Mouse (Mus musculus) heart, postnatal 10 days (tissue): Measurements from ENCODE around the gene Tcf19. TPM values are rescaled to one million over a fixed set of nuclear protein-coding genes. Genes with fewer than 3 reads are reported as not detected.
"Not testable (repeated sequence)": the region's sequence is repeated elsewhere in the genome, so short reads cannot be mapped to it uniquely, and the experiment has no call there.

ENCODE experiments used
- DNase-seq, 2 experiments: peaks; one replicate each; pipeline ENCODE4 v3.0.0; 2021
- intact Hi-C: fragments of 180-260 bp; cut with DNase I; formaldehyde crosslinking; loops from one replicate; pipeline ENCODE4 v1.15.1; 2025
- total RNA-seq, 2 experiments: library from RNA; stranded (reverse); gene quantifications; 2 replicates each; pipeline ENCODE4 v1.2.3; 2021

The Tcf19 gene
- total RNA-seq, 2 experiments from 2014 or later, result 17.5 to 17.9 TPM

DNA sequence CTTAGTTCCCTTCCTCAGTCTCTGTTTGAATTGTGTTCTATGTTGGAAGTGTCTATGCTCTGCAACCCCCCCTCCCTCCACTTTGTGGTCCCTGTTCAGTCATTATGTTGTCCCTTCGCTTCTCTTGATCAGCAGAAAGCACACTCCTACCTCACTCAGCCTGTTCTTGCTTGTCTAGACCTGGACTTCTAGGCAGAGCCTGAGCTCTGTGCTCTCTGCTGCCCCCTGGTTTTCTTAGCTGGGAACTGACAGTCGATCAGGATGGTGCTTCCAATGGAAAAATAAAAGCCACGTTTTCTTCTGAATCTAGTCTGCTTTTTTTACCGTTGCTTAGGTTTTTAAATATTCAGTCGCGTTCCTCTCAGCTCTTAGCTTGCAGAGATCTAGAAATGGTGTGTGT is 17.7 kb upstream of the Tcf19 start:
- intact Hi-C loops, result no loop called here
- DNase-seq, result peak; percentile 70 to 84

DNA sequence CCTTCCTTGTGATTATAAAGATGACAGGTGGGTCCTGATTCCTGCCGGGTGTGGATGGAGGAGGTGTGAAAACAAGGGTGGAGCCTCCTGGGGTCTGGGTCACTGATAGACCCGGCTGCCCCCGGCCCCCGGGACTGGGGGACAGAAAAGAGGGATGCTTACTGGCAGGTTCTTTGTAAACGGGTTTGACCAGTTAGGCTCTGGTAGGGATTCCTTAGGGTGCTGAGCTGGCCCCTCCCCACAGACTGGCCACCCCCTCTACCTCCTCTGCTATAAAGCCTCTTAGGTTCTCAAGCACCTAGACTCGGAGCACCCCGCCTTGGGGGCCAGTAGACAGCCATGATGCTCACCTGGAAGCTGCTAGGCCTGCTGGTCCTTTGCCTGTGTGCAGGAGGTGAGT is 16.3 kb upstream of the Tcf19 start, which contains the start of gene Psors1c2:
Psors1c2 (plus strand) TSS at position 301 of the 400 bp plus-strand sequence.
- intact Hi-C loops, result loop anchor here (1.0 kb wide), 1 partner anchor 49 kb away; no protein-coding TSS in a partner anchor

DNA sequence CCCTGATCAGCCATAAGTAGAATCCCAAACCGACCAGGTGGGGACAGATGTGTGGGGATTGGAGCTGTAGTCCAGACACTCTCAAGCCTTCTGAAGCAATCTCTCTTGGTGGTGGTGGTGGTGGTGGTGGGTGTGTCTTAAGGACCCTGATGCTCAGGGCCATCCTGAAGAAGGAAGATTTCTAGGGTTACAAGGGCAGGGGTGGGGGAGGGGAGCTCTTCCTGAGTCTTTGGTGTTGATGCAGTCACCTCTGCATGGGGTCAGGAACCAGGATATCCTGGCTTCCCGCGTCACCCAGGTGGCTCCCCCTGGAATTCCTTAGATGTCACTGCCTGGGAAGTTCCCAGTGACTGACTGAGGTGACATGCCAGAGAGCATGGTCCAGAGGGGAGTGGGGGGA is 15.7 kb upstream of the Tcf19 start:
- DNase-seq, result no peak
- intact Hi-C loops, result no loop called here

More for the DNA sequence above, 16.3 kb upstream of the Tcf19 start, which contains the start of gene Psors1c2:
- no peak for DNase-seq

DNA sequence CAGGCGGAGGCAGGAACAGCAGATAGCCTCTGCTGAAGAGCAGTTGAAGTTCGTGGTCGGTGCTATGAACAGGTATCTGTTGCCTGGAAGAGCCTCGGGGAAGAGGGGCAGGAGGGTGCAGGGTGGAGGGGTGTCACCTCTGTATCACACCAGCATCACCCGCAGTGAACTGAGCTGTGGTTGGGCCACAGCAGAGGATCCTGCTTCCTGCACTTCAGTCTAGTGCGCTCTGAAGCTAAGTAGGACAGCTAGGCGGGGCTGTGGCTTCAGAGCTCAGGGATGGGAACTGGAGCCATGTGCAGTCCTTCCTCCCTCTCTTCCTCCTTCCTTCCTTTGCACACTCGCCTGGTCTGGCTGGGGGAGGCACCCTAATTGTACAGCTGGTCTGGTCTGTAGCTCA is 10.0 kb upstream of the Tcf19 start:
- intact Hi-C loops, result no loop called here
- no peak for DNase-seq

DNA sequence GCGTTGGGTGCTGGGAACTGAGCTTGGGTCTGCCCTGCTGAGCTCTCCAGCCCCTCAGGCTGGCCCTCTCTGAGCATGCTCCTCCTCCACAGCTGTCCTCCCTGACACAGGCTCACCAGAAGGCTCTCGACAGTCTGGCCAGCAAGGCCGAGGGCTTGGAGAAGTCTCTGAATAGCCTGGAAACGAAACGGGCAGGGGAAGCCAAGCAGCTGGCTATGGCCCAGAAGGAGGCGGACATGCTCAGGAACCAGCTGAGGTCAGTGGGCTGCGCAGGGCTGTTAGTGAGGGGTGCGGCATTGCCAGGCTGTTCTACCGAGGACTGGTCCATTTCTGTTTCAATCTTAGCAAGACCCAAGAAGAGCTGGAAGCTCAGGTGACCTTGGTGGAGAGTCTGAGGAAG is 7.7 kb upstream of the Tcf19 start:
- DNase-seq, result peak in 1 of 2 experiments; percentile 34
- intact Hi-C loops, result no loop called here

DNA sequence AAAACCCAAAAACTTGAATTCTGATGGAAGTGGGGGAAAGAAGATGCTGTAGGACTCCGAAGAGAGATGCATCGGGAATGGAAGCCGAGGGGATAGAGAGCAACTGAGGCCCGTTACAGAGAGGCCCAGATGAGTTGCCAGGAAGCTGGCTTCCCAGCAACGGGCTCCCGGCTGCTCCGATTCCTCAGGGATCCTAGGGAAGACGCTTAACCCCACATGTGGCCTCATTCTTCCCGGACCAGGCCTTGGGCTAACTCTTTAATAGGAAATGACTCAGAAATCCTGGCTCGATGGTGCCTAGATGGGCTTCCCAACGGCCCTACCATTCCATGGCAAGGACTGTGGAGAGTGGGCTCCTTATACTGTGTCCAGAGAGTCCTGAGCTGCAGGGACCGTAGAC is 902 bp upstream of the Tcf19 start:
- intact Hi-C loops, result no loop called here
- DNase-seq, result peak; percentile 25 to 39

DNA sequence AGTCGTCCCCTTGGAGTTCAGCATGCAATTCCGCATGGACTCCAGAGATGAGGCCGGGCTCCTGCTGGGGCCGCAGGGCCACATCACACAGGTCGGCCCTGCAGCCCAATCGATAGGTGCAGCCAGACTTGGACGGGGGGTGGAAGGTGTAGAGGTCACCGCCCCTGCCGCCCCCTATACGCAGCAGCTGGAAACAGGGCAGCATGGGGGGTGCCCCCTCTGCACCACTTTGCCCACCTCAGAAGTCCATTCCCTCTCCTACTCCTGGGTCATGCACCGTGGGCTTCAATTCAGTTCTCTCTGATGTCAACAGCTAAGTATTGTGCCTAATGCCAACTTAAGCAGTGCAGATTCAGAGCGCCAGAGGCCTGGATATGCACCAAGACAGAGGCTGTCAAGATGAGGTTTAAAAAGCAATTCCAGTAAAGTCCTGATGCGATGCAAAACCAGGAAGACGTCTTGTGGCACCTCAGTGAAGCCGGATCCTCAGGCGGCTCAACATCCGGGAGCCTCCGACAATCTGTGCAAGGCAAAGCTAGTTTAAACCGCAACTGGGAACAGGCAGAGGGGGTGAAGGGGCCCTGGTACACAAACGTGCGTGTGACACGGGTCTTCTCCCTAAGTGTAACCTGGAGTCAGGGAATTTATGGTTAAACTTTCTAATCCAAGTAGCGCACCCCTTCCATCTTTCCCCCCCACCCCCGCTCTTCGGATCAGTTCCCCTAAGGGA is 548 bp downstream of the Tcf19 start:
- peak in 1 of 2 experiments; percentile 59 for DNase-seq
- intact Hi-C loops, result no loop called here

DNA sequence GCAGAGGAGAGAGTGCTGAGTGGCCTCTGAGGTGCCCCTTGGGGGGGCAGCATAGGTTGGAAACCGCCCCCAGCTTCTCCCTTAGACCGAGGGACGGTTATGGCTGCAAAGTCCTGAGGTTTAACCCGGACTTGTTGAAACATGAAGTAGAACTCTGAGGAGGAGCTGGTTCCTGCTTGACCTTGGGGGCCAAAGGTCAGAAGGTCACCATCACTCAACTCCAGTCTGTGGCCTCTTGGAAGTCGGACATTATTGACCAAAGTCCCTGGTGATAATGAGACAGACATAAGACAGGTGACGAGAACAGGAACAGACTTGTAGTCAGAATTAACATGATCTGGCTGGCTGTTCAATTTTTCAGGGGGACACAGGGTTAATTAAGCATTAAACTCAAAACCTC is 1.9 kb downstream of the Tcf19 start:
- intact Hi-C loops, result no loop called here
- DNase-seq, result no peak

DNA sequence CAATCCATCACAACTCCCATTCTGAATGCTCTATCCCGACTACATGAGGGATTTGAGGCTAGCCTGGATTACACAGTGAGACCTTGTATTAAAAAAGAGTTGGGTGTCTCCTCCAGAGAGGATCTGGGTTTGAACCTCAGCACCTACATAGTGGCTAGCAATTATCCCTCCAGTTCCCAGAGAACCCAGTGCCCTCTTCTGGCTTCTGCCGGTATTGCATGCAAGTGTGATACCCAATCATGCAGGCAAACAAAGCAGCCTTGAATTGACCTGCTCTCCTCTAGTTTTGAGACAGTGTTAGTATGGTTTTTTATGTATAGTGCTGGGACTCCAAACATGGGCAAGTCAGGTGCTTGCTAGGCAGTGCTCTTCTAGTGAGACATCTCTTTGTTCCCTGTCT is 2.7 kb downstream of the Tcf19 start:
- intact Hi-C loops, result no loop called here
- peak; percentile 72 to 88 for DNase-seq

DNA sequence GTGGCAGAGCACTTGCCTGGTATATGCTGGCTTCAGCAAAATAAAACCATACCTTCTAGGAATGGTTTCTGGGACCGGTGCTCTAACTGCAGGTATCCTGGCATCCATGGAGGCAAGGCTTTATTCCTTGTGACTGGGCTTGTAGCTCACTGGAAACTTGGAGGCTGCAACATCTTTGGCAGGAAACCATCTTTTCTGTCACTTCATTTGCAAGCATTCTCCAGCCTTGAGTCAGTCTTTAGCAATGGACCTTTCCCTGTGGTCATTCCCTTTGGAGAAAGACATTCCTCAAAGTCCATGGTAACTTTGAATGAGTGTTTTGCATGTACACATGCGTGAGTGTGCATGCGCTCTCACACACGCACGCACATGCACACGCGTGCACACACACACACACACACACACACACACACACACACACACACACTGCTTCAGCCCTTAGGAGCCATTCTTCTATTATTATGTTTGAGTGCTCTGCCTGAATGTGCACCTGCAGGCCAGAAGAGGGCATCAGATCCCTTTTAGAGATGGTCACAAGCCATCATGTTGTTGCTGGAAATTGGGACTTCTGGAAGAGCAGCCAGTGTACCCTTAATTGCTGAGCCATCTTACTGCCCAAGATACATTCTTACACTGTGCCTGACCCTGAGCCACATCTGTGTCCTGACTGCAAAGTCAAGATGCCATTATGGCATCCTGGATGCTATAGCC is 3.6 kb downstream of the Tcf19 start:
- intact Hi-C loops, result no loop called here
- peak in 1 of 2 experiments; percentile 26 for DNase-seq

DNA sequence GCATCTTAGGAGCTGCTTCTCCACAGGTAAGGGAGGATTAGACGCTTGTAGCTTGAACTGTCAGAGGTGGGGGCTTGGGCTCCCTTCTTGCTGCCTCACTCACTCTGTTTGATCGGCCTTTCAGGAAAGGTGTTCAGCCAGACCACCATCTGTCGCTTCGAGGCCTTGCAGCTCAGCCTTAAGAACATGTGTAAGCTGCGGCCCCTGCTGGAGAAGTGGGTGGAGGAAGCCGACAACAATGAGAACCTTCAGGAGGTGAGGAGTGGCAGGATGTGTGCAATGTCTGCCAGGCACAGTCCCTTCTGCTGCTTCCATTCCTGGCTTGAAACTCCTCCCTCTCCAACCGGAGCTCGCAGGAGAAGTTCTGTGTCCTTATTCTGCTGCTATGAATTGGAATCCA is 7.3 kb downstream of the Tcf19 start:
- intact Hi-C loops, result loop anchor here (1.0 kb wide), 1 partner anchor 25 kb away; no protein-coding TSS in a partner anchor
- DNase-seq, result peak; percentile 43 to 53

DNA sequence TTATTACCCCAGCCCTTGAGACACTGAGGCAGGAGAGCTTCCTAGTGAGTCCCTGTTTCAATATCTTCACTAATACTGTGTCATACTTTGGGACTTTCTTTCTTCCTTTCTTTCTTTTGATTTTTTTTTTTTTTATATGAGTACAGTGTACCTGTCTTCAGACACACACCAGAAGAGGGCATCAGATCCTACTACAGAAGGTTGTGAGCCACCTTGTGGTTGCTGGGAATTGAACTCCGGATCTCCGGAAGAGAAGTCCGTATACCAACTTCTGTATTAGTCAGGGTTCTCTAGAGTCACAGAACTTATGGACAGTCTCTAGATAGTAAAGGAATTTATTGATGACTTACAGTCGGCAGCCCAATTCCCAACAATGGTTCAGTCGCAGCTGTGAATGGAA is 8.3 kb downstream of the Tcf19 start:
- intact Hi-C loops, DNase-seq: not testable (repeated sequence)

DNA sequence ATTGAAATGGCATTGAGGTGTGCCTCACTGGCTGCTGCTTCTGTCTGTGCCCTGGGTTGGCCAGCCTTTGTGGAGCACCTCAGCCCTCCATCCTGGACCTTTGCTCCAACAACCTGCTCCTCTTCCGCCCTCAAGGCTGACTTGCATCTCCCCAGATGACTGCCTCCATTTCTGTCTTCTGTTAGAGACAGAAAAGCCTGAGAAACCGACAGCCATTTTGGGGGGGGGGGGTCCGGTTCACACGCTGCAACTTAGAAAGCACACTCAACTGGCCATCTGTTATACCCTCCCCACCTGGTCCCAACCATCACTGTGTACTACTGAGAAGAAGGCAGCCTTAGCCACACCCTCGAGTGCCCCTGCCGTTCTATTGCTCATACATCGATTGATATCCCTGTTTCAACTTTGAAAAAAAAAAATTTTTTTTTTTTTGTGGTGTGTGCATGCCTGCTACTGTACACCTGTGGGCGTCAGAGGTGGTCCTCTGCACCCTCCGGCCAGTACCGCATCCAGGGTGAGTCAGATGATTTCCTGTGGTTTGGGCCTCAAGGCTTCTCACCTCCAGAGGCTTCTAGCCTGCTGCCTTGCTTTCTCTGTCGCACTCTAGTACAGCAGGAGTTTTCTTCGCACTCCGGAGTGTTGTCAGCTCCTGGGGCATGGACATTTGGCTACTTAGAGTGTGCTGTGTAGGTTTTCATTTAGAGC is 8.9 kb downstream of the Tcf19 start:
- intact Hi-C loops, result no loop called here
- DNase-seq, result no peak

DNA sequence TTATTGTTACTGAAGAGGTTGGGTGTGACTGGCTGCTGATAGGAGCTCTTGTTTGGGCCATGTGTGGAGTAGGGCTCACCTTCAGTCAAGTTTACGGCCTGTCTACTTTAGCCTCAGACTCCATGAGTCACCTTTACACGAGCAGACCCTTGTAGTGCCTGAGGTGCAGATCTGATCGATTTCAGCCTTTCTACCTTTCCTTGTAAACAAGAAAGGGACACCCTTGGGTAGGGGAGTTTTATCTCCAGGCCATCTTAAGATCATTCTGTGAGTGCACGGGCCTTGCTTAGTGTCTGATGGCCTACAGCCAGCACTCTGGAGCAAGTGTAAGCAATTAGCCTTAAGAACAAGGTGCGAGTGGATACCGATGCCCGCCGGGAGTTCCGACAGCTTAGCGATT is 9.7 kb downstream of the Tcf19 start:
- intact Hi-C loops, result no loop called here
- DNase-seq, result no peak

DNA sequence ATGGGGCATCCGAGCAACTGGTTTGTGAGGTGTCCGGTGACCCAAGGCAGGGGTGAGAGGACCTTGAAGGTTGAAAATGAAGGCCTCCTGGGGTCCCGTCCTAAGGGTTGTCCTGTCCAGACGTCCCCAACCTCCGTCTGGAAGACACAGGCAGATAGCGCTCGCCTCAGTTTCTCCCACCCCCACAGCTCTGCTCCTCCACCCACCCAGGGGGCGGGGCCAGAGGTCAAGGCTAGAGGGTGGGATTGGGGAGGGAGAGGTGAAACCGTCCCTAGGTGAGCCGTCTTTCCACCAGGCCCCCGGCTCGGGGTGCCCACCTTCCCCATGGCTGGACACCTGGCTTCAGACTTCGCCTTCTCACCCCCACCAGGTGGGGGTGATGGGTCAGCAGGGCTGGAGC is 10.8 kb downstream of the Tcf19 start, which contains the start of gene Pou5f1:
Pou5f1 (plus strand) TSS at position 243 of the 400 bp plus-strand sequence.
- intact Hi-C loops, result no loop called here
- no peak for DNase-seq

DNA sequence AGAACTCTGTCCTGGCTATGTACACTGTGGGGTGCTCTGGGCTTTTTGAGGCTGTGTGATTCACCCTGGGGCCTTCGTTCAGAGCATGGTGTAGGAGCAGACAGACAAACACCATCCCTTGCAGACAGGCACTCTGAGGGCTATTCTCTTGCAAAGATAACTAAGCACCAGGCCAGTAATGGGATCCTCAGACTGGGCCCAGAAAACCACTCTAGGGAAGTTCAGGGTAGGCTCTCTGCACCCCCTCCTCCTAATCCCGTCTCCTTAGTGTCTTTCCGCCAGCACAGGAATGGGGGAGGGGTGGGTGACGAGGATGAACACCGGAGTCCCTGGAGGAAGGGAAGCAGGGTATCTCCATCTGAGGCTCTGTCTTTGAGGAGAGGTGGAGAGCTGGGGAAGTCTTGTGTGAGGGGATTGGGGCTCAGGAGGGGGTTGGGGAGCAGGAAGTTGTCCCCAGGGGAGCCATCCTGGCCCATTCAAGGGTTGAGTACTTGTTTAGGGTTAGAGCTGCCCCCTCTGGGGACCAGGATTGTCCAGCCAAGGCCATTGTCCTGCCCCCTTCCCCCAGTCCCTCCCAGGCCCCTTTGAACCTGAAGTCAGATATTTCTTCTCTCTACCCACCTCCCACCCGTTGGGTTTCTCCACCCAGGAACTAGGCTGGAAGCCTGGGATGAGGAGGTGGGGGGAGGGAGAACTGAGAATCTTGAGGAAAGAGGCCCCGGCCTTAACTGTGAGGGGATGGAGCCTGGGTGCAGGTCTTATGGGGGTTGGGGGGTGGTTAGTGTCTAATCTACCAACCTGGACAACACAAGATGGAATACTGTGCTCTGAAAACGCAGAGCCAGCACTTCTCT is 11.8 kb downstream of the Tcf19 start:
- no peak for DNase-seq
- intact Hi-C loops, result no loop called here

DNA sequence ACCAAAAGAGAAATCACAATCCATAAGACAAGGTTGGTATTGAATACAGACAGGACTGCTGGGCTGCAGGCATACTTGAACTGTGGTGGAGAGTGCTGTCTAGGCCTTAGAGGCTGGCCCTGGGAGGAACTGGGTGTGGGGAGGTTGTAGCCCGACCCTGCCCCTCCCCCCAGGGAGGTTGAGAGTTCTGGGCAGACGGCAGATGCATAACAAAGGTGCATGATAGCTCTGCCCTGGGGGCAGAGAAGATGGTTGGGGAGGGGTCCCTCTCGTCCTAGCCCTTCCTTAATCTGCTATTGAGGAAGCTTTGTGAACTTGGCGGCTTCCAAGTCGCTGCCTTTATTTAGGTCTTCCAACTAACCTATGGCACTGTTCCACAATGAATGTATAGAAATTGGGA is 12.8 kb downstream of the Tcf19 start:
- no peak for DNase-seq
- intact Hi-C loops, result no loop called here

DNA sequence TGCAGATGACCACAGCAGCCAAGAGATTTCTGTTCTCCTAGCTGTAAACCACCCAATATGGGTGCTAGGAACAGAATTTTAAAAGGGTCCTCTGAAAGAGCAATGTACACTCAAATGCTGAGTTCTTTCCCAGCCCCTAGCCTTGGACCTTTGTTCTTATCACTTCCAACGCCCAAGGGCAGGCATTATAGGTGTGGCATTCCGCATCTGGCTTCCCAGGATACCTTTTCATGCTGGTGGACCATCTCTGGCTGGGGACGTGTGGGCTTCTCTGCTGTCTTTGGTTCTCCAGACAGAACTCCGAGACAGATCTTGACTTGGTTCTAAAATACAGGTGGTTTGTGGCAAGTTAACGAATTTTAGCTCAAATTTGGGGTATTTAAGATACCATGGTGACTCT is 13.9 kb downstream of the Tcf19 start:
- no peak for DNase-seq
- intact Hi-C loops, result no loop called here

DNA sequence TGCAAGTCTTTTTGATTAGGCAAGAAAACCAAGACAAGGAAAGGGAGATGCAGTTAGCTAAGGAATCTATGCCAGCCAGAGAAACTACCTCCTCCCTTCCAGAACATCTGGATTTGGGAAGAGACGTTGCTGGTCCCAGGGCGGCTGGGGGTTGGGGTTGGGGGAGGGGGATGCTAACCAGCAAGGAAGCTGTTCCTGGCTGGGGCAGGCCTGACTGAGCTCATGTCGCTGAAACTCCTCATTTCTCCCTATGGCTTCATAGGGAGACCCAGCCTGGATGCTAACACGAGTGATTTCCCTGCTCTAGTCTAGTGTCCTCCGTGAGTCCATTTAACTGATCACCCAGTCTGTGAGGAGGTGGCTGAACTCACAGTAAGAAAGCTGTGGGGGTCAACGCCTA is 14.4 kb downstream of the Tcf19 start:
- intact Hi-C loops, result no loop called here
- DNase-seq, result no peak

DNA sequence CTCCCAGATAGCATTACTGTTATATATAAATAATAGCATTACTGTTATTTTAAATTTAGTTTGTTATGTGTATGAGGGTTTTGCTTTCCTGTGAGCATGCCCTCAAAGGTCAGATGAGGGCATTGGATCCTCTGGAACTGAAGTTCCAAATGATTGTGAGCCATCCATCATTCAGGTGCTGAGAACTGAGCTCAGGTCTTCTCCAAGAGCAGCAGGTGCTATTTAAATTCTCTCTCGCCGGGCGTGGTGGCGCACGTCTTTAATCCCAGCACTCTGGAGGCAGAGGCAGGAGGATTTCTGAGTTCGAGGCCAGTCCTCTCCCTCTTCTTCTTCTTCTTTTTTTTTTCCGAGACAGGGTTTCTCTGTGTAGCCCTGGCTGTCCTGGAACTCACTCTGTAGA is 19.5 kb downstream of the Tcf19 start:
- intact Hi-C loops, result no loop called here

More for the DNA sequence above, 19.5 kb downstream of the Tcf19 start:
- DNase-seq, result no peak
